Mouse (Mus musculus) heart, embryonic 11.5 days (tissue): ENCODE measurements around the gene Adssl1. TPM values are rescaled to one million over a fixed set of nuclear protein-coding genes. Genes with fewer than 3 reads are reported as not detected.

Experiments used
- ATAC-seq: fragments of 200-750 bp; cut with Nextera tagmentation; replicated peaks from 2 replicates; pipeline ENCODE4 v1.8.0; 2017; ENCODE audit warnings: moderate library complexity; ENCODE audit not compliant: insufficient number of reproducible peaks, low FRiP score, low TSS enrichment
- H3K27ac ChIP-seq: fragments of 300-500 bp; sonication (generic); 2 replicates; pipeline ENCODE4 v1.5.1; 2014; ENCODE audit warnings: mild to moderate bottlenecking, low read depth, low read length
- H3K27me3 ChIP-seq: fragments of 300-500 bp; sonication (generic); 2 replicates; pipeline ENCODE4 v1.6.1; 2014; ENCODE audit warnings: mild to moderate bottlenecking, low read length, mixed read lengths; ENCODE audit not compliant: control insufficient read depth, insufficient read depth
- H3K36me3 ChIP-seq: fragments of 300-500 bp; sonication (generic); 2 replicates; pipeline ENCODE4 v1.6.1; 2014; ENCODE audit warnings: mild to moderate bottlenecking, low read length, moderate library complexity, mixed read lengths; ENCODE audit not compliant: control insufficient read depth, insufficient read depth
- H3K4me1 ChIP-seq: fragments of 300-500 bp; sonication (generic); 2 replicates; pipeline ENCODE4 v1.6.1; 2014; ENCODE audit warnings: low read length; ENCODE audit not compliant: control insufficient read depth, insufficient read depth
- H3K4me2 ChIP-seq: fragments of 300-500 bp; sonication (generic); 2 replicates; pipeline ENCODE4 v1.6.1; 2014; ENCODE audit warnings: mild to moderate bottlenecking, moderate library complexity
- H3K4me3 ChIP-seq: fragments of 300-500 bp; sonication (generic); 2 replicates; pipeline ENCODE4 v1.5.1; 2014; ENCODE audit warnings: low read depth, low read length
- H3K9ac ChIP-seq: fragments of 300-500 bp; sonication (generic); 2 replicates; pipeline ENCODE4 v1.6.1; 2014; ENCODE audit warnings: mild to moderate bottlenecking, low read depth, low read length, moderate library complexity
- H3K9me3 ChIP-seq: fragments of 300-500 bp; sonication (generic); replicated peaks from 2 replicates; pipeline ENCODE4 v1.6.1; 2016; ENCODE audit warnings: low read length; ENCODE audit not compliant: control insufficient read depth
- WGBS: fragments of 180-500 bp; shearing (Covaris S2); extraction: QIAGEN DNeasy Blood & Tissue Kit; methylation state at CpG from one replicate; pipeline ENCODE4 v1.1.7; 2014; ENCODE audit not compliant: insufficient replicate concordance; 5-methylcytosine and 5-hydroxymethylcytosine counted together
- polyA plus RNA-seq: library from polyadenylated mRNA; unstranded; fragments of >200 nt; fragmentation: Nextera tagmentation; extraction: Ambion mirVana; gene quantifications from 2 replicates; pipeline ENCODE4 v1.2.1, GENCODE M21; 2014

The Adssl1 gene
- polyA plus RNA-seq, 1 experiment from 2014 or later: 73.3 TPM

GRCm38 (mm10) chr12:112579926-112580325 lies 39.9 kb upstream of the Adssl1 start:
- no peak overlapping the region for H3K27ac ChIP-seq
- H3K36me3 ChIP-seq: no peaks in the 10 kb centered on the region

DNA sequence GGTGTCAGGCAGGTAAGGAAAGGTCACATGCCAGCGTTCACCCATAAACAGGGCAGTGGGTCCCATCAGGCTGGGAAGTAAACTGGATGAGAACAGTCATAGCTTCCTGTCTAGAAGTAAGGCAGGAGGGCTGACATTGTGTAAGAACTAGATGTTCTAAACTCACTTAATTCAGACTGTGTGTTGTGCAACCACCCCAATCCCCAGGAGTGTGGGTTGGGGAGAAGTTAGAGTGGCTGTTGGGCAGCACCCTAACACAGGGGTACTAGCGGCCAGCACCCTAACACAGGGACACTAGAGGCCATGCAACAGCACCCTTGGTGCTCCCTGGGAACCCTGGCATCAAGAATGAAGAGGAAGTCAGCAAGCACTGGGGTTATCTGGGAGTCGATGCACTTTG lies 38.7 kb upstream of the Adssl1 start:
- no peak overlapping the region for H3K4me2 ChIP-seq
- no peak for ATAC-seq

More at GRCm38 (mm10) chr12:112579926-112580325, 39.9 kb upstream of the Adssl1 start:
- Histone ChIP-seq H3K4me2 (no peak overlapping the region), H3K4me3 (no peak overlapping the region), H3K27me3 (no peaks in the 10 kb centered on the region), H3K9ac (no peak overlapping the region), H3K4me1 (peaks cover 24% of the 10 kb centered on the region), H3K9me3 (no peaks in the 10 kb centered on the region)
- no peak for ATAC-seq
- WGBS: 70% methylated on average over 8 of the region's 8 CpGs

DNA sequence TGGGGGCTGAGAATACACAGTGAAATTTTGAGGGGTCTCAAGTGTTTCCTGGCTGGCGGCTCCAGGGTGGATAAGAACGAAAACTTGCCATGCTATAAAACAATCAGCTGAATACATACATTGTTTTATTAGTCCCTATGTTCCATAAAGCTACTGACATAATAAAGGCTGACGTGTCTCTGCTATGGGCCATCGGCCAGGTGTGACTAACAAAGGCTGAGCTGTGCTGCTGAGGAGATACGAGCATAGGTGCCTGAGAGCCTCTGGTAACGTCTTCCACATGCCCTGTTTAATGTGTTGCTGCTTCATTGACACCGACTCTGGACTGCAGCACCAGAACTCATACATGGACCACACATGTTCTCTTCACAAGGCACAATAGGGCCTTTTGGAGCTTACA lies 34.9 kb upstream of the Adssl1 start:
- Histone ChIP-seq H3K4me3 (no peak overlapping the region), H3K9me3 (no peaks in the 10 kb centered on the region), H3K36me3 (no peaks in the 10 kb centered on the region), H3K9ac (no peak overlapping the region), H3K27ac (no peak overlapping the region), H3K4me1 (peaks cover 17% of the 10 kb centered on the region), H3K27me3 (peaks cover 3% of the 10 kb centered on the region; the same call in 1 of the 2 replicates), H3K4me2 (no peak overlapping the region)
- WGBS: 77% methylated on average over 7 of the region's 7 CpGs
- ATAC-seq: no peak

More for the DNA sequence above, 38.7 kb upstream of the Adssl1 start:
- Histone ChIP-seq H3K9ac (no peak overlapping the region), H3K36me3 (no peaks in the 10 kb centered on the region), H3K27me3 (no peaks in the 10 kb centered on the region), H3K4me1 (peaks cover 18% of the 10 kb centered on the region), H3K27ac (no peak overlapping the region), H3K9me3 (no peaks in the 10 kb centered on the region), H3K4me3 (no peak overlapping the region)
- WGBS: 63% methylated on average over 3 of the region's 3 CpGs

- Histone ChIP-seq H3K27ac (no peak overlapping the region), H3K36me3 (no peaks in the 10 kb centered on the region), H3K27me3 (peaks cover 5% of the 10 kb centered on the region; the same call in 1 of the 2 replicates), H3K4me2 (no peak overlapping the region), H3K9me3 (no peaks in the 10 kb centered on the region), H3K4me3 (no peak overlapping the region), H3K4me1 (peaks cover 25% of the 10 kb centered on the region), H3K9ac (no peak overlapping the region)
- WGBS: 71% methylated on average over 7 of the region's 7 CpGs
- no peak for ATAC-seq
These were observed 33.8 kb upstream of the Adssl1 start for GRCm38 (mm10) chr12:112585924-112586538.

GRCm38 (mm10) chr12:112587125-112588124 lies 32.4 kb upstream of the Adssl1 start:
- Histone ChIP-seq H3K4me2 (peak overlapping the region; percentile 94), H3K4me1 (peaks cover 25% of the 10 kb centered on the region), H3K9ac (no peak overlapping the region), H3K9me3 (no peaks in the 10 kb centered on the region), H3K27me3 (peaks cover 5% of the 10 kb centered on the region; the same call in 1 of the 2 replicates), H3K4me3 (no peak overlapping the region), H3K36me3 (no peaks in the 10 kb centered on the region), H3K27ac (peak overlapping the region; percentile 60)
- ATAC-seq: no peak
- 59% methylated on average over 14 of the region's 14 CpGs for WGBS

GRCm38 (mm10) chr12:112588426-112589256 lies 31.2 kb upstream of the Adssl1 start, which contains the start of gene Inf2:
Gene Inf2, plus strand, starts transcription at chr12:112588784.
- peak; percentile 92 for ATAC-seq
- peak within 1 kb of the TSS; percentile 63 for H3K27ac ChIP-seq

GRCm38 (mm10) chr12:112589491-112590191 lies 30.2 kb upstream of the Adssl1 start:
- Histone ChIP-seq H3K4me1 (peaks cover 43% of the 10 kb centered on the region), H3K9ac (peak overlapping the region; percentile 74; the same call in 1 of the 2 replicates)

More at GRCm38 (mm10) chr12:112588426-112589256, 31.2 kb upstream of the Adssl1 start, which contains the start of gene Inf2:
- peaks cover 33% of the 10 kb centered on the region for H3K4me1 ChIP-seq
- peak within 1 kb of the TSS; percentile 74 for H3K9ac ChIP-seq
- H3K27me3 ChIP-seq: peaks cover 5% of the 10 kb centered on the region; the same call in 1 of the 2 replicates
- peak within 1 kb of the TSS; percentile 64 for H3K4me3 ChIP-seq
- no peaks in the 10 kb centered on the region for H3K36me3 ChIP-seq
- peak within 1 kb of the TSS; percentile 94 for H3K4me2 ChIP-seq
- no peaks in the 10 kb centered on the region for H3K9me3 ChIP-seq
- WGBS: under 1% methylated on average over 52 of the region's 60 CpGs

More at GRCm38 (mm10) chr12:112589491-112590191, 30.2 kb upstream of the Adssl1 start:
- Histone ChIP-seq H3K4me3 (peak overlapping the region; percentile 64), H3K27me3 (peaks cover 5% of the 10 kb centered on the region; the same call in 1 of the 2 replicates), H3K4me2 (peak overlapping the region; percentile 94), H3K9me3 (no peaks in the 10 kb centered on the region), H3K36me3 (no peaks in the 10 kb centered on the region), H3K27ac (no peak overlapping the region)
- no peak for ATAC-seq
- WGBS: 50% methylated on average over 8 of the region's 8 CpGs
